Mouse (Mus musculus) lung, postnatal 36 days (tissue): ENCODE measurements at regions not wholly inside any gene's neighbourhood (a gene's known extent, or its start where the extent isn't known, plus 50 kb on each side); places are given as distances from the start of the nearest gene placed in this dataset.

Source experiments
- DNase-seq: peaks from one replicate; pipeline ENCODE4 v3.0.0; 2022; ENCODE audit warnings: mixed read lengths

GRCm38 (mm10) chr12:55926276-55926973, 90.3 kb downstream of the Brms1l start:
- no peak for DNase-seq
